Mouse (Mus musculus) spleen, embryonic (tissue): ENCODE results near the gene Plk2.
"Not testable (repeated sequence)": the region's sequence is repeated elsewhere in the genome, so short reads cannot be mapped to it uniquely, and the experiment has no call there.

Experiments
- CTCF ChIA-PET: fragments of 350-600 bp; sonication (Branson Sonifier 250); formaldehyde crosslinking; loops from one replicate; lab custom pipeline; 2022; lab: Charles Lee

The Plk2 gene

GRCm38 (mm10) chr13:110404686-110405085 lies 9.8 kb downstream of the Plk2 start:
- CTCF ChIA-PET, result not testable (repeated sequence)

GRCm38 (mm10) chr13:110406152-110406551 lies 11.3 kb downstream of the Plk2 start:
- CTCF ChIA-PET, result interaction anchor here (1.0 kb wide), 1 partner anchor 9 kb away, joined by 3 read pairs; no protein-coding TSS in a partner anchor

GRCm38 (mm10) chr13:110412572-110413209 lies 17.8 kb downstream of the Plk2 start:
- CTCF ChIA-PET, result no interaction called here

GRCm38 (mm10) chr13:110418656-110419055 lies 23.8 kb downstream of the Plk2 start:
- CTCF ChIA-PET, result no interaction called here

GRCm38 (mm10) chr13:110419640-110420039 lies 24.8 kb downstream of the Plk2 start:
- CTCF ChIA-PET, result no interaction called here

GRCm38 (mm10) chr13:110422434-110422833 lies 27.6 kb downstream of the Plk2 start:
- CTCF ChIA-PET, result interaction anchor here (0.6 kb wide), 1 partner anchor 74 kb away, joined by 3 read pairs; no protein-coding TSS in a partner anchor

GRCm38 (mm10) chr13:110425512-110426222 lies 30.8 kb downstream of the Plk2 start:
- CTCF ChIA-PET, result no interaction called here

- CTCF ChIA-PET, result no interaction called here
Observed at GRCm38 (mm10) chr13:110431388-110431787, 36.5 kb downstream of the Plk2 start.

- CTCF ChIA-PET, result interaction anchor here (0.7 kb wide), 1 partner anchor 135 kb away, joined by 11 read pairs; no protein-coding TSS in a partner anchor
Observed at GRCm38 (mm10) chr13:110432062-110432566, 37.3 kb downstream of the Plk2 start.

GRCm38 (mm10) chr13:110432613-110433012 lies 37.8 kb downstream of the Plk2 start:
- CTCF ChIA-PET, result no interaction called here

GRCm38 (mm10) chr13:110436692-110437091 lies 41.8 kb downstream of the Plk2 start:
- CTCF ChIA-PET, result interaction anchor here (0.5 kb wide), 1 partner anchor 1033 kb away, joined by 7 read pairs; no protein-coding TSS in a partner anchor

- CTCF ChIA-PET, result interaction anchor here (0.7 kb wide), 1 partner anchor 19 kb away, joined by 5 read pairs; no protein-coding TSS in a partner anchor
Observed at GRCm38 (mm10) chr13:110438624-110439023, 43.8 kb downstream of the Plk2 start.

- CTCF ChIA-PET, result no interaction called here
Observed at GRCm38 (mm10) chr13:110444335-110444734, 49.5 kb downstream of the Plk2 start.

GRCm38 (mm10) chr13:110444894-110445293 lies 50.0 kb downstream of the Plk2 start:
- CTCF ChIA-PET, result no interaction called here

- CTCF ChIA-PET, result interaction anchor here (0.6 kb wide), 1 partner anchor 64 kb away, joined by 3 read pairs; no protein-coding TSS in a partner anchor
Observed at GRCm38 (mm10) chr13:110446434-110446833, 51.6 kb downstream of the Plk2 start.

- CTCF ChIA-PET, result no interaction called here
Observed at GRCm38 (mm10) chr13:110450056-110450455, 55.2 kb downstream of the Plk2 start.
